In genomic region chr3:11083291-11083690, GRCm38 (mm10) we compare ENCODE assay signal across 28 mouse cellular contexts.
"Had no signal": no experiment of that assay in that cellular context is flagged by ENCODE, and none has a peak within 500 bp of the region (broad histone marks: within the 10 kb centered on the region; RNA-seq: fewer than 3 reads in every experiment).

No protein-coding gene starts in this region.

- H3K9me3 ChIP-seq: limb, embryonic 10.5 days; limb, embryonic 12.5 days; limb, embryonic 13.5 days; limb, embryonic 15.5 days; liver, embryonic 12.5 days; liver, embryonic 13.5 days; liver, embryonic 15.5 days; lung, embryonic 15.5 days; megakaryocyte, embryonic 14.5 days; midbrain, embryonic 12.5 days; midbrain, embryonic 13.5 days; midbrain, embryonic 15.5 days; neural tube, embryonic 12.5 days; neural tube, embryonic 13.5 days had no signal

- H3K9ac ChIP-seq: limb, embryonic 12.5 days; limb, embryonic 13.5 days; limb, embryonic 15.5 days; liver, embryonic 12.5 days; liver, embryonic 13.5 days; liver, embryonic 14.5 days; liver, embryonic 15.5 days; liver, postnatal 0 days; lung, embryonic 14.5 days; lung, embryonic 15.5 days; midbrain, embryonic 12.5 days; midbrain, embryonic 13.5 days; midbrain, embryonic 15.5 days; neural tube, embryonic 12.5 days; neural tube, embryonic 13.5 days had no signal

- DNase-seq: left cerebral cortex, postnatal 4 days; liver; liver, embryonic 13.5 days; liver, postnatal 0 days; lung, adult 18-20 months; lung, adult 2 months; lung, embryonic 14.5 days; lung, postnatal 10 days; lung, postnatal 36 days; lung, postnatal 4 days; midbrain, embryonic 14.5 days had no signal

- H3K36me3 ChIP-seq: limb, embryonic 10.5 days; limb, embryonic 12.5 days; limb, embryonic 13.5 days; limb, embryonic 15.5 days; liver, embryonic 12.5 days; liver, embryonic 13.5 days; liver, embryonic 15.5 days; lung, embryonic 15.5 days; midbrain, embryonic 10.5 days; midbrain, embryonic 12.5 days; midbrain, embryonic 13.5 days; midbrain, embryonic 15.5 days; neural tube, embryonic 12.5 days; neural tube, embryonic 13.5 days had no signal

- H3K4me1 ChIP-seq: limb, embryonic 10.5 days; limb, embryonic 12.5 days; limb, embryonic 13.5 days; limb, embryonic 15.5 days; liver, embryonic 12.5 days; liver, embryonic 13.5 days; liver, embryonic 15.5 days; lung, embryonic 15.5 days; megakaryocyte, embryonic 14.5 days; midbrain, embryonic 10.5 days; midbrain, embryonic 12.5 days; midbrain, embryonic 13.5 days; midbrain, embryonic 15.5 days; neural tube, embryonic 12.5 days; neural tube, embryonic 13.5 days had no signal

- H3K27me3 ChIP-seq: limb, embryonic 12.5 days; limb, embryonic 13.5 days; limb, embryonic 15.5 days; liver, embryonic 12.5 days; liver, embryonic 13.5 days; liver, embryonic 15.5 days; lung, embryonic 15.5 days; megakaryocyte, embryonic 14.5 days; midbrain, embryonic 12.5 days; midbrain, embryonic 13.5 days; midbrain, embryonic 15.5 days; neural tube, embryonic 12.5 days; neural tube, embryonic 13.5 days had no signal

- H3K27ac ChIP-seq: limb, embryonic 10.5 days; limb, embryonic 12.5 days; limb, embryonic 13.5 days; limb, embryonic 15.5 days; liver, embryonic 12.5 days; liver, embryonic 13.5 days; liver, embryonic 14.5 days; liver, embryonic 15.5 days; lung, embryonic 15.5 days; macrophage; midbrain, embryonic 10.5 days; midbrain, embryonic 12.5 days; midbrain, embryonic 13.5 days; midbrain, embryonic 15.5 days; neural tube, embryonic 12.5 days; neural tube, embryonic 13.5 days had no signal

- H3K4me3 ChIP-seq: limb, embryonic 10.5 days; limb, embryonic 12.5 days; limb, embryonic 13.5 days; limb, embryonic 15.5 days; liver, embryonic 12.5 days; liver, embryonic 13.5 days; liver, embryonic 15.5 days; lung, embryonic 15.5 days; megakaryocyte, embryonic 14.5 days; midbrain, embryonic 10.5 days; midbrain, embryonic 12.5 days; midbrain, embryonic 13.5 days; midbrain, embryonic 15.5 days; myocyte; neural tube, embryonic 12.5 days; neural tube, embryonic 13.5 days had no signal
